Mouse (Mus musculus) liver, postnatal 0 days (tissue): ENCODE measurements at regions not wholly inside any gene's neighbourhood (a gene's known extent, or its start where the extent isn't known, plus 50 kb on each side); places are given as distances from the start of the nearest gene placed in this dataset.
A peak's percentile ranks its signal among the peaks of the same experiment; 100 is the strongest.

Source experiments
- ATAC-seq: fragments of 200-750 bp; cut with Nextera tagmentation; 2 replicates; pipeline ENCODE4 v1.8.0; 2017; ENCODE audit warnings: mild to moderate bottlenecking, moderate library complexity
- DNase-seq: peaks from one replicate; pipeline ENCODE4 v3.0.0-alpha.2; 2016
- H3K27ac ChIP-seq: fragments of 300-500 bp; sonication (generic); 2 replicates; pipeline ENCODE4 v1.5.1; 2014; ENCODE audit warnings: antibody characterized with exemption, moderate library complexity, mild to moderate bottlenecking, low read depth
- H3K27me3 ChIP-seq: fragments of 300-500 bp; sonication (generic); 2 replicates; pipeline ENCODE4 v1.6.1; 2014; ENCODE audit warnings: low read length, control low read depth, mixed read lengths; ENCODE audit not compliant: insufficient read depth
- H3K36me3 ChIP-seq: fragments of 300-500 bp; sonication (generic); replicated peaks from 2 replicates; pipeline ENCODE4 v1.6.1; 2014; ENCODE audit warnings: mild to moderate bottlenecking, control low read depth, low read length, moderate library complexity, mixed read lengths; ENCODE audit not compliant: insufficient read depth
- H3K4me1 ChIP-seq: fragments of 300-500 bp; sonication (generic); 2 replicates; pipeline ENCODE4 v1.6.1; 2014; ENCODE audit warnings: antibody characterized with exemption, mild to moderate bottlenecking, control low read depth; ENCODE audit not compliant: insufficient read depth
- H3K4me2 ChIP-seq: fragments of 300-500 bp; sonication (generic); 2 replicates; pipeline ENCODE4 v1.6.1; 2014; ENCODE audit warnings: low read depth, mild to moderate bottlenecking, low read length, moderate library complexity, mixed read lengths
- H3K4me3 ChIP-seq: fragments of 300-500 bp; sonication (generic); 2 replicates; pipeline ENCODE4 v1.5.1; 2014; ENCODE audit warnings: low read depth, low read length
- H3K9ac ChIP-seq: fragments of 300-500 bp; sonication (generic); replicated peaks from 2 replicates; pipeline ENCODE4 v1.6.1; 2014; ENCODE audit warnings: mild to moderate bottlenecking, moderate library complexity
- H3K9me3 ChIP-seq: fragments of 300-500 bp; sonication (generic); 2 replicates; pipeline ENCODE4 v1.6.1; 2016; ENCODE audit warnings: mild to moderate bottlenecking, control low read depth, low read length, mixed read lengths
- CTCF ChIP-seq: sonication (generic); IDR thresholded peaks from 2 replicates; pipeline ENCODE4 v1.5.1; 2016; ENCODE audit warnings: antibody characterized with exemption, low read depth
- EP300 ChIP-seq: IDR thresholded peaks from 2 replicates; pipeline ENCODE4 v1.6.1; 2016; ENCODE audit warnings: antibody characterized with exemption, low read depth, mild to moderate bottlenecking
- WGBS: fragments of 180-500 bp; shearing (Covaris S2); extraction: QIAGEN DNeasy Blood & Tissue Kit; methylation state at CpG from one replicate; pipeline ENCODE4 v1.1.7; 2014; ENCODE audit not compliant: insufficient replicate concordance; 5-methylcytosine and 5-hydroxymethylcytosine counted together

DNA sequence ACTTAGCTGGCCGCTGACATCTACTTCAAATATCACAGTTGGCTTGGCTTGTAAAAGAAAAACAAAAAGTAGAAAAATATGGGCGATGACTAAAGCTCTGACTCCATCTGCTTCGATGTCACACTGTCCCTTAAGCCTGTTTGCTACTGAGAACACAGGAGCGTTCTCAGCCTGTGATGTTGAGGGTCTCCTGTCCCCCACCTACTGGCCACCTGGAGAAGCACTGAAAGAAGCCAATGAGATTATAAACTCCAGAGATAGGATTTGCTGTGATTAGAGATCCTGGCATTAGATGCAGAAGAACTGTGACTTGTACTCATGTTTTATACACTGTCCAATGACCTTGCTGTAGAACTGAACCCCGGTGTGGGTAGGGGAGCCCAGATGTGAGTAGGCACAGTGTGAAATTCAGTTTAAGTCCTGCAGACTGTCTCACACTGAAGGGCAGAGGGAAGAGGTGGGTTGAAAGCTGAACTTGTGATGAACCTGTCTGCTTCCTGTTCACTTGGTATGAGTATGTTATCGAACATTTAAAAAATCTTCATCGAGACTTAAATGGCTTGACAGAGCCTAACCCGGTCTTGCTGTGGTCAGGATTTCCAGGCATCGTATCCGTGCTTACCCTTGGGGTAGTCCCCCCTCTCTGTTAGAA is 63.7 kb upstream of the 1700020N01Rik start:
- H3K4me1 ChIP-seq: no peaks in the 10 kb centered on the region
- WGBS: 68% methylated on average over 10 of the region's 10 CpGs
- H3K27me3 ChIP-seq: no peaks in the 10 kb centered on the region
- DNase-seq: no peak
- H3K9me3 ChIP-seq: no peaks in the 10 kb centered on the region
- no peak for ATAC-seq
- no peak overlapping the region for H3K4me2 ChIP-seq
- no peak overlapping the region for H3K9ac ChIP-seq
- TF ChIP-seq EP300 (no peak), CTCF (0 out of 2 replicates have a peak, but pooled peaks have one; percentile 0)
- H3K4me3 ChIP-seq: no peak overlapping the region
- no peak overlapping the region for H3K27ac ChIP-seq
- H3K36me3 ChIP-seq: no peaks in the 10 kb centered on the region

- no peak overlapping the region for H3K4me2 ChIP-seq
- ATAC-seq (no peak), DNase-seq (no peak)
- no peak overlapping the region for H3K4me3 ChIP-seq
- H3K36me3 ChIP-seq: no peaks in the 10 kb centered on the region
- H3K9ac ChIP-seq: no peak overlapping the region
- WGBS: 50% methylated on average over 1 of the region's 1 CpGs
- no peaks in the 10 kb centered on the region for H3K4me1 ChIP-seq
- no peaks in the 10 kb centered on the region for H3K9me3 ChIP-seq
- H3K27ac ChIP-seq: no peak overlapping the region
- TF ChIP-seq EP300 (no peak), CTCF (no peak)
- no peaks in the 10 kb centered on the region for H3K27me3 ChIP-seq
These were observed 60.8 kb upstream of the 1700020N01Rik start for GRCm38 (mm10) chr10:21532142-21532541.

- no peak overlapping the region for H3K27ac ChIP-seq
- H3K9me3 ChIP-seq: no peaks in the 10 kb centered on the region
- no peak overlapping the region for H3K9ac ChIP-seq
- H3K4me2 ChIP-seq: no peak overlapping the region
- H3K27me3 ChIP-seq: no peaks in the 10 kb centered on the region
- TF ChIP-seq CTCF: no peak
- TF ChIP-seq EP300: no peak
- ATAC-seq (no peak), DNase-seq (no peak)
- no peak overlapping the region for H3K4me3 ChIP-seq
- H3K4me1 ChIP-seq: no peaks in the 10 kb centered on the region
- no peaks in the 10 kb centered on the region for H3K36me3 ChIP-seq
- WGBS: 56% methylated on average over 5 of the region's 5 CpGs
These were observed 57.3 kb upstream of the 1700020N01Rik start for GRCm38 (mm10) chr10:21535631-21536030.

DNA sequence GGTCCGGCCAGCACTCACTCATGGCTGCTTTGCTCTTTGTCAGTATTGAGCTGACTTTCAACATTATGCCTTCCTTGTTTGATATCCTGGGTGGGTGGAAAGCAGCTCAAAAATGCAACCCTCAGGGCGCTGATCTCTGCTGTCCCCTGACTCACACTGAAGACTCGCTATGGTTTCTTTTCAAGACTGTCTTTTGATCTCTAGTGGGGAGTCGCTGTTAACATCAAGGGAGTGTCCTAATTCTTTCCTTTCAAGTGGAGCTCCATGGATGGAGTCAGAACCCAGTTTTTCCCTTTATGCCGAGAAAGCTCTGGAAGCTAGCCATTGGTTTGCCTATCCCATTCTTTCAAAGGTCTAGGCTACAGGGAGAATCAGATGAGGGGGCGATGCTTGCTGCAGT is 54.5 kb upstream of the 1700020N01Rik start:
- WGBS: 78% methylated on average over 6 of the region's 6 CpGs
- Histone ChIP-seq H3K36me3 (no peaks in the 10 kb centered on the region), H3K4me2 (no peak overlapping the region), H3K4me3 (no peak overlapping the region), H3K27ac (no peak overlapping the region), H3K9me3 (no peaks in the 10 kb centered on the region), H3K27me3 (no peaks in the 10 kb centered on the region), H3K9ac (no peak overlapping the region), H3K4me1 (no peaks in the 10 kb centered on the region)
- ATAC-seq (no peak), DNase-seq (no peak)
- TF ChIP-seq CTCF (no peak), EP300 (no peak)
